Mouse (Mus musculus) frontal cortex, postnatal 14 days (tissue): ENCODE data around the gene Slc22a13.

Source experiments
- DNase-seq, 2 experiments: peaks; one replicate each; pipeline ENCODE4 v3.0.0; 2022; ENCODE audit warnings: low spot score in 2 of 2

Slc22a13 gene

DNA sequence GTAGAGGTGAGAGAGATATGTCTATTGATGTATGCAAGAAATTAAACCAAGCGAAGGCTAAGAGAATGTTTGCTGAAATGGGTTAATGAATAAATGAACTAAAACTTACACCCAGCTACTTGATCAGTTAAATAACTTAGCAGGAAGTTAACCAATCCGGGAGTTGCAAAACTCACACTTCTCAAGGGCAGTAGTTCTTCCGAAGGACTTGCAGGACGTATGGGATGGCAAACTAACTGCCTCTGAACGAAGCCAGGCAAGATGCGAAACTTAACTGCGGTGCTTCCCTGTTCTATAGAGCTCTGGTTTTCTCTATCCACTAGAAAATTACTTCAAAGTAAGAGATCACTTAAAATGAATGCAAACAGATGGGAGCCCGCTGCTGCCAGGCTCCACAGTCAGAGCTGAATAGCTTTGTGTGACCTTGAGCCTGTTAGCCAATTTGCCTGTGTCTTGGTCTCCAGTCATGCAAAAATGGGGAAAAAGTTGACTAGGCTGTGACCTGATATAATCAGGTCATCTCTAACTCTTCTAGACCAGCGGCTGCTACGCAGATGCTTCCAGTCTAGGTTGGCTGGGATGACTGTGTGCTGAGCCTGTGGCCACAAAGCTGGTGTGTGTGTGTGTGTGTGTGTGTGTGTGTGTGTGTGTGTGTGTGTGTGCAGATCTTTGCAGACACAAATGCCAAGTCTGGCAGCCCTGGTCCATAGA is 9.6 kb downstream of the Slc22a13 start:
- no peak for DNase-seq

DNA sequence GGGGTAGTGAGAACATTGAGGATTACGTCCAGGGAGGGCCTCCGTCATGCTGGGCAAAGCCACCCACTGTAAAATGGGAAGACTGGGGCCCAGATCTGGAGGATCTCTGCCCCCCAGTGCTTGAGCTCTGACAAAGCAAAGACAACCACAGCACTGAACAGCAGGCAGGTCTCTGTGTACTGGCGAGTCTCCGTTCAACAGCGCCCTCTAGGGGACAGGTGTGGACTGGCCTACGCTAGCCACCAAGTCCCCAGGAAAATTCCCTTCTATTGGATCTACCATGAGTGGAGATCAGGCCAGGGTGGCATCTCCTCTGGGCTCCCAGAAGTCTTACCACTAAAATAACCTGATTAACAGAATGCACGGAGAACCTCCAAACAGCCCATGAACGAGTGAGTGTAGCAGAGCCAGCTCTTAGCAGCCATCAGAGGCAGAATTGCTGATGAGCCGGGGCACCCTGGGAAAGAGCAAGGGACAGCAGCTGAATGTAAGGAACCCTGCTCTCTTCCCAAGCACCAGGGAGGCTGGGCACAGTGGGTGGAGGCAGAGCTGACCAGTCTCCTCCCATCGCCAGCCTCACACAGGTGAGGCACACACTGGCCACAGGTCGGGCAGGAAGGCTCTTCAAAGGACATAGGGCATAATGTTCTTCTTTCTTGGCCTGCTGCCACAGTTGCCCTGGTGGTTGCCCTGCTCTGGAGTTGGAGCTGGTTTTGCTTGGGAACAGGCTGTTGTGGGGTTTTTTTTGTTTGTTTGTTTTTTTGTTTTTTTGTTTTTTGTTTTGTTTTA is 16.5 kb downstream of the Slc22a13 start:
- no peak for DNase-seq

DNA sequence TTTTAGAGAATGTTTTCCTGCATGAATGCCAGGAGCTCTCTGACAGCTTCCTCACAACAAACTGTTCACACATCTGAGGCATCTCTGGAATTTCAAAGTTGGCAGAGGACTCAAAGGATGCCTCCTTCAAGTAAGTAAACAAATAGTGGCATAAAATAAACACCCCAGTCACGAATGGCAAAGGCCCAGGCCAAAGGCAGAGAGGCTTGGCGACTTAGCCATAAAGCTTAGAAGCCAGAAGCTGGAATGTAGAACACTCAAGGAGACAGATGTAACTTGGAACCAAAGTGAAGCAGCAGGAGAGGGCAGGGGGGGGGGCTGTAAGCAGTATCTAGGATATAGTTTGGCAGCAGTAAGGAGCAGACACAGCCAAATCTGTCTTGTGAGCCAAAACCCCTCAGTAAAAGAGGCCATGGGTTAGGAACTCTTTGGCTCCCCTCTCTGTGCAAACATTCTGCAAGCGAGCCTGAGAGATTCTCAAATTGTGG is 27.6 kb downstream of the Slc22a13 start:
- no peak for DNase-seq

DNA sequence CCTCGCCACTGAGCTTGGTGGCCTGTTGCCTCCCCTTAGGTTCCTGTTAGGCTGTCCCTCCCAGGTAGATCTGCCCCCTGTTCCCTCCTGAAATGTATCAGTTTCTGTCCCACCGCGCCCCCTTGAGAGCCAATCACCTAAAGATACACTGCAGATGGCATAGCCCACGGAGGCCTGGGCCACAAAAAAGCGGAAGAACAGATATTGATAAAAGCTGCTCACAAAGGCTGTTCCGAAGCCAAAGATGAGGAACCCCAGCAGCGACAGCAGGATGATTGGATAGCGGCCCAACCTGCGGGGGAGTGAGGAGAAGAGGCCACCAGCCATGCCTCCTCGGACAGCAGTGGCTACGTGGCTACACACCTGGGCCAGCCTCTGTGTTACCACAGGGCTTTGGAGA is 29.6 kb downstream of the Slc22a13 start:
- no peak for DNase-seq

DNA sequence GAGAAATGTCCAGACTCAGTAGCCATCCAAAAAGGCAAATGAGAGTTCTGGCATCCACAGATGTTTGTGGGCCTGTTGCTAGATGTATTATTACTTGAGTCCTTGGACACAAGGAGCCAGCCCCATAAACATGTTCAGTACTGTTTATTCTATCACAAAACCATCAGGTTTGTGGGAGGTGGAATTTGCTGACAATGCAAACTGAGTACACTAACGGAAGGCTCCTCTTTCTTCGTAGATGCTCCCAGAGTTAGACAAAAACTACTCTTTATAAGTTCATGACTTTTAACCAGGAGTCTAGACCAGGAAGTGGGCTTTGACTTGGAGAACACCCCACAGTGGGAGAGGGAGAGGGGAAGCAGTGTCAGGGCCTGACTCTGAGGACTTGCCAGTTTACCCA is 41.3 kb downstream of the Slc22a13 start:
- DNase-seq, result no peak

DNA sequence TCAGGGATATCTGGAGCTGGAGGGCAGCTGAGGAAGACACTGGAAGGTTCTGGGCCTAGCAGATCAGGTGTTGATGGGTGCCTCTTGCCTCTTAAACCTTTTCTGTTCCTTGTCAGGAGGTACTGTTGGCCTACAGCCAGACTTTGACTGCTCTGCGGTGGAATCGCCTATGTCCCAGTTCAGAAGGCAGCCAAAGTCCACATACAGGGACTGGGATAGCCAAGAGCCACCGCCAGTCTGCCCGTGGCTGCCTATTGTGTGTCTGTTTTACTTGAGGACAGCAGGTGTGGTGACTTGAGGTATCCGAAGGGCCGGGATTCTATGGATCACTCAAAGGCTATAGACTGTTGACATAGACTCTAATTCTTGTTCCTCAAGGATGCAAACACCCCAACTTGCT is 43.4 kb downstream of the Slc22a13 start:
- DNase-seq, result no peak

DNA sequence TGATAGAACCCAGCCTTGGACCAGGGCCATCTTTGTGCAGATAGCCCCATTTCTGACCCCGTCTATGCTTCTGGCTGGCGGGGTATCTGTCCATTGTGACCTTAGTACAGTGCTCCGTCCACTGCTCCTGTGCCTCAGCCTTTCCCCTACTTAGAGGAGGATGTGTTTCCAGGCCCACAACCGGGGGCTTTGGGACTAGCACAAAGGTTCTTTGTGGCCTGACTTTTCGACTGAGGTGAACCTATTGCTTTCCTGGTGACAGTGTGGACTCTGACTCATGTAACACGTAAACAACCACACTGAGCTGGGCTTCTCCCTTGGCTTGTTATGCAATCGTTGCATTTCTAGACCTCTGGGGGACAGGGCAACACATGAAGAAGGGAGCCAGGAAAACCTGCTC is 44.2 kb downstream of the Slc22a13 start:
- DNase-seq, result no peak

DNA sequence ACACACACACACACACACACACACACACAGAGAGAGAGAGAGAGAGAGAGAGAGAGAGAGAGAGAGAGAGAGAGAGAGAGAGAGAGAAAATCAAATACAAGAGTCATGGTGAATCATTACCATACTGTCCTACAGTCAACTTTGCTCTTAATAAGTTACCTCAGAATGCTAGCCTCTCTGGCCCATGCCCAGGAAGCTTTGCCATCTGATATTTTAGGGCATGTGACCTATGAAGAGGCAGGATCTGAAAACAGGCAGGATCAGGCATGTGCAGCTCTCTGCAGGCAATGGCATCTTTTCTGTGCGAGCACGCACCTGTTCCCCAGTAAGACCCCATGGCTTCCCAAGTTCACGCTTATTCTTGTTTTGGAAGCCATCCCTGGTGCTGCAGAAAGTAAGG is 48.2 kb downstream of the Slc22a13 start:
- DNase-seq, result no peak

DNA sequence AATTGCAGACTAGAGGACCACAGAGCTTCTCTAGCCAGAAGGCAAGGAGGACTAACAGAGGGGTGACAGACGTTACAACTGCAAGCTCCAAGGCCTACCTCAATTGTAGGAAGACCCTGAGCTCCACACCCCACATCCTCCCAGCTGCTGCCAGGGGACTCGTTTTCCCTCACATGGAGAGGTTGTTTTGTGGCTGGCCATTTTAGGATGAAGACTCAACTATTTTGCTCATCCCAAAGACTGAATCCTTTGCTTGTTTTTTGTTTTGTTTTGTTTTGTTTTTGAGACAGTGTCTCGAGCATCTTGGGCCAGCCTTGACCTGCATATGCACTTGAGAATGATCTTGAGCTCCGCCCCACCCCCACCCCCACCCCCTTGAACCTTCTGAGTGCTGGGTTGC is 50.0 kb downstream of the Slc22a13 start, which contains the start of gene Gm47289:
Gm47289 (plus strand) TSS at position 301 of the 400 bp plus-strand sequence.
- DNase-seq, result no peak

DNA sequence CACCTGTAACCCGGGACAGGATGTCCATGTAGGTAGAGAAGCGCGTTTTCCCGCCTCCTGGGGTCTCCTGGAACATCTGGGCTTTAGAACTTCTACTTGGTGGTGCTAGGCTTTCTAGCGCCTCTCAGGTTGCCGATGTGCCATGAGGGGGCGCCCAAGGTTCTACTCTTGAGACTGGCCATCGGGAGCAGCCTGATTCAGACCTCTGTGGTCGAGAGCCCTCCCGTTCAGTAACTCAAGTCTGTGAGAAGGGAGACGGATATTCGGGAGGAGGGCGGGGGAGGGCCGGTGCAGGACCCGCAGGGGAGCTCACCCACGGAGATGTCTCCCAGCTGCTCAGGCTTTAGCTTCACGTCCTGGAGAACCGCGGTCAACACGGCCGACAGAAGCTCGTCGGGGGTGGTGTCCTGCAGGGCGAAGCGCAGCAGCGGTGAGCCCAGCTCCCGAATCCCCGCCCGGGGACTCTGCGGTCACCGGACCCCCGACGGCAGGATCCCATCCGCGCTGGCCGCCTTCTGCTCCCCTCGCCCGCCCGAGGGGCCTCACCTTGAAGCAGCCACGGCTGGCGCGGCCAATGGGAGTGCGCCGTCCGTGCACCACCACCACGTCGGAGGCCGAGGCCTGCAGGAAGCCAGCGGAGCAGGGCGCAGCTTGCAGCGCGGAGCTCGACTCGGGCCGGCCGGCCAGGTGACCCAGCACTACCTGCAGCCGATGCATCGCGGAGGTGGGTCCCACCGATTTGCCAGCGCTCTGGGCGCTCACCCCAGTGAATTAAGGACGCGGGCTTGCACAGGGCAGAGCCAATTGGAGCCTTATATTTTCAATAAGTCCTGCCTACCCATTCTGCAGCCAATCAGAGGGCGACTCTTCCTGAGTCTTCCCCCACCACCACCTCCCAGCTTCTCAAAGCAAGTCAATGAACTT is 52.4 kb downstream of the Slc22a13 start, which contains the start of gene Acaa1b:
Acaa1b (minus strand) TSS at position 816 of the 924 bp plus-strand sequence.
- DNase-seq, result peak; percentile 39 to 61

DNA sequence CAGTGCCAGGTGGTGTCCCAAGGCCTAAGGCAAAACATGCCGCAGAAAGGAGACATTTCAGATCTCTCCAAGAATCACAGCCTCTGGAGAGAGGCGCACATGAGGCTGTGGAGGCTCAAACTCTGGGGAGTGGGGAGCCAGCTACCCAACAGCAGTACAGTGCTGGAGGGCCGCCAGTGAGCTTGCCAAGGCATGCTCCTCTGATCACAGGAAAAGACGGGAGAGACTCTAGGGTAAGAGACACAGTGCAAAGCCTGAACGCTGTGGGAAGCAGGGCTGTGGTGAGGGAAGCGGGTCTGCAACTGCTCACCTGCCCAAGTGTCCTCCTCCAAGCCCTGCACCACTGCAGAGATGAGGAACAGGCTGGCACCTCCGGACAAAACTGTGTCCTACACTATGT is 53.1 kb downstream of the Slc22a13 start:
- no peak for DNase-seq

DNA sequence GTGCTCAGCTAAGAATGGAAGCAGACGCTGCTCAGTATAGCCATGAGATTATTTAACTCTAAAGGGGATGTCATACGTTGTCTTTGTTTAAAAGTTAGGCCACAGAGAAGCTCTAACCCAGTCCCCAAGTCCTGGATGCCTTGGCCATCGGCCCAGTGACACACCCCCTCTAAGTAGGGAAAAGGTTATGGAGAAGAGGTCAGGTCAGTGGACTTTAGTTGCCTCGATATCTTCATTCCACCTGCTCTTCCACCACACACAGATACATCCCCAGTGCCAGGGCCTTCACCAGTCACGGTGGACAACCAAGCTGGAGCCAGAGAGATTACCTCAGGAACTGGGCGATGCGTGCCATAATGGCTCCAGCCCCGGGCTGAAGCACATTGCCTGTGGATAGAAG is 53.5 kb downstream of the Slc22a13 start:
- no peak for DNase-seq

DNA sequence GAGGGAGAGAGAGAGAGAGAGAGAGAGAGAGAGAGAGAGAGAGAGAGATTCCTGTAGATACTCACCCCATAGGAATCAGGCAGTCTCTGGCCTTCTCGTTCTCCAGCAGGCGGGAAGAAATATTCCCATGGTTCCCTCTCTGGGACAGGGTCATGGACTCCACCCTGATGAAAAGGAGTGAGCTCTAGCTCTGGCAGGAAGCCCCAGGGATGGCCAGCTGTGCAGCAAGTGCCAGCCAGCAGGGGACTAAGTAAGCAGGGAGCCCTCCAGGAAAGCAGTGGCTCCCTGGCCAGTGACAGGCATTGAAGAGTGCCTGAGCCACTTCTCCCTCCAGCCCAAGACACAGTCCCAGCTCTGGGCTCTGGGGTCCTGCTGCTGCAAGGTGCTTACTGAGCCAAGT is 57.1 kb downstream of the Slc22a13 start:
- DNase-seq, result no peak

DNA sequence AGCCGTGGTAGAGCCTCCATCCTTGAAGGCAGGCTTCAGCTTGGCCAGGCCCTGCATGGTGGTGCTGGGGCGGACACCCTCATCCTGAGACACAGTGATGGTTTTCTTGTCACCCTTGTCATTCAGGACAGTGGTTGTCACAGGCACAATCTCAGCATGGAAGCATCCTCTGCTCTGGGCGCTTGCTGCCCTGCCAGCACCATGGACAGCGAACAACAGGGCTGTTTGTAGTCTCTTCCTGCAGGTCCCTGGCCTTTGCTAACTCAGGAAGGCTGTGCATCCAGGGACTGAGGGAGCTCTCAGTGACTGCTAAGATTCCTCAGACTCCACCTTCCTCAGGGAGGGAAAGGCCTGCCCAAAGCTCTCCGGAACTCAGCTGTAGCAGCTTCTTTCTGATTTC is 59.3 kb downstream of the Slc22a13 start:
- DNase-seq, result no peak

DNA sequence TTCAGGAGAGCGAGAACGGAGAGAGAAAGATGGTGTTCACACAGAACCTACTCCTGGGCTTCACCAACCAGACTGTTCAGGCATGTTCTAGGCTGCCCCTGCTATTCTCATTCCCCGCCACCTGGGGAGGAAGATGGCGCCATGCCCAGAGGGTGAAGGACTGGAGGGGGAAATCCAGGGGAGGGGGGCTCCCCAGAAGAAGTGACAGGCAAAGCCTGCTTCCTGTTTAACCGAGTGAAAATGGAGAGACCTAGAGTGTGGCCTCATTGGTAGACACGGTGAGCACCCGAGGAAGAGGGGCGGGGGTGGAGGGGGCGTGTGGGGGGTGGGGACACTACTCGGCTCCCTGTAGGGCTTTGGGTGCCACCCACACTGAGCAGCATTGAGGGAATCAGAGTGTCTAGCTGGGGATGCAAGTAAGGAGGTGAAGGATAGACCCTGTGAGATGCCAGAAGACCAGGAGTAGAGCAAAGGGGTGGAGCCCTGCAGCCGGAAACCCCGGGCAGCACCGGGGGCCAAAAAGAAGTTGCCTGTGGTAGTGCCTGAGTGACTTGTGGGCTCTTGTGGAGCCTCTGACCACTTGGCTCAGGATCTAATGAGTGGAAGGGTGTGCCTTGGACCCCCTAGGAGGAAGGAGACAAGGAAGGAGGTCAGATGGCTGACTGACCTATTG is 62.7 kb downstream of the Slc22a13 start:
- no peak for DNase-seq

DNA sequence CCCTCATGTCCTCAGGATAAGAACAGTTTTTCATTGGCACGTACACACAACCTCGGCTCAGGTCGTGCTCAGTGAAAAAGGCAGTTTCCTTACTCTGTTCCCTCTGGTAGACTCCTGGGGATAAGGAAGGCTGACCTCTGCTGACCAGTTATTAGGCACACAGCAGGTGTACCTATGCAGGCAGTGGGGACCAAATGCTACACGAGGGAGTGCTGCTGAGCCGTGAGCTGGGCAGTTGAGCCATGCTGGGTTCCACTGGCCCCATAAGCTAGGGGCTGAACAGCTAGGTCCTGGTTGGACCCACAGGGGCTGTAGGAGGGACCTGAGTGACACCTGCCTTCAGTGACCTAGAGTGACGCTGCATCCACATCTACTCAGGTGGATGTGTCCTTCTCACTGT is 63.3 kb downstream of the Slc22a13 start:
- DNase-seq, result no peak

DNA sequence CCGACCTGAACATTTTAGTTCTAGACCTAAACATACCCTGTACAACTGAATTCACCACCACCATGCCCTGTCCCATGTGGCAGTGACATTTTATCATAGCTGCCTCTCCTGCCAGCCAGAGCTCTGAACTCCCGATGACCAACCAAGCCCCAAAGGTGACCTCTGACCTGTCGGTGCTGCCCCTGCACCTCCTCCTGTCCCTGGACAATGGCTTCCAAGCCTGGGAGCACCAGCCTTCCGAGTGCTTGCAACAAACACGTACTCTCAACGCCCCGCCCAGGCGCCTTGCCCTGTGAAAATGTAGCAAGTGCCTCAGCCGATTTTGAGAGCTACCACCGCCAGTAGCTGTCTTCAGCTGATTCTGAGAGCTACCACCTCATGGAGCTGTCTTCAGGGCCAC is 63.8 kb downstream of the Slc22a13 start:
- DNase-seq, result no peak

DNA sequence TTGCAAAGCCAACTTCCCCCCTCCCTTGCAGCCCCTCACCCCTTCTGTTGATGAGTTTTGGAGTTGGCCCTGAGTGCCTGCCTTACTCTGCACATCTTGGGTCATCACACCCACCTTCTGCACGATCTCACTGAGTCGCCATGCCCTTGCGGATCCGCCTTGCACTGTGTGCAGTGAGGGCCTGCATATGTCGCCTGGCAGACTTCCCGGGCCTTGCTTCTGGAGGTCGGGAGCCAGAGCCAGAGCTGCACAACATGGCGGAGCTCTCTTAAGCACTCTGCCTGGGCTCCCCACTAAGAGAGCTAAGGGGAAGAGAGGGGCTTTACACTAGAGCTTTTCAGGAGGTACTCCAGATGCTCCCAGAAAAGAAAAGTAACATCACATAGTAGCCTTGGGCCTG is 64.2 kb downstream of the Slc22a13 start:
- DNase-seq, result no peak

DNA sequence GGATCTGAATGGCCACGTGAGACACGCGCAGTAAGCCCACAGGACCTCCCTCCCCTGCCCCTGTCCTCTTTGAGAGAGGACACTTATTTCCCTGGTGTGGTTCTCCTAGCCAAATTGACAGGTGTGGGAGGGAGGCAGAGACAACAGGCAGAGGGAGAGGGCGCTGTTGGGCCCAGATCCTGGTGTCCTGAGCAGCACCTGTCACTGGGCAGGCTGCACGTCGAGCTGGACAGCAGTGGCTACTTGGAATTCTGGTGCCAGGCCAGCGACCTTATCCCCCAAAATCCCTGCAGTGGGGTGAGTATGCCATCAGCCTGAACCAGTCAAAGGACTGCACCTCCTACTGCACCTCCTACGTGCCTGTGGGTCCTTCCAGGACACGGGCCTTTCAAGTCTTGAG is 65.5 kb downstream of the Slc22a13 start:
- DNase-seq, result no peak
